Mouse (Mus musculus) forebrain, embryonic 10.5 days (tissue): ENCODE results near the gene Snx29. TPM values are rescaled to one million over a fixed set of nuclear protein-coding genes. Genes with fewer than 3 reads are reported as not detected.

Source experiments
- DNase-seq: peaks from one replicate; pipeline ENCODE4 v3.0.0-alpha.2; 2017; ENCODE audit warnings: low spot score; ENCODE audit errors: extremely low spot score
- H3K27ac ChIP-seq: fragments of 300-500 bp; sonication (generic); 2 replicates; pipeline ENCODE4 v1.5.1; 2016; ENCODE audit warnings: mild to moderate bottlenecking
- H3K27me3 ChIP-seq: fragments of 300-500 bp; sonication (generic); 2 replicates; pipeline ENCODE4 v1.6.1; 2016; ENCODE audit warnings: mild to moderate bottlenecking; ENCODE audit not compliant: poor library complexity, severe bottlenecking
- H3K36me3 ChIP-seq: fragments of 300-500 bp; sonication (generic); replicated peaks from 2 replicates; pipeline ENCODE4 v1.6.1; 2016; ENCODE audit warnings: mild to moderate bottlenecking, moderate library complexity
- H3K4me1 ChIP-seq: fragments of 300-500 bp; sonication (generic); 2 replicates; pipeline ENCODE4 v1.6.1; 2016
- H3K4me3 ChIP-seq: fragments of 300-500 bp; sonication (generic); 2 replicates; pipeline ENCODE4 v1.5.1; 2016; ENCODE audit warnings: mild to moderate bottlenecking, moderate library complexity
- H3K9me3 ChIP-seq: fragments of 300-500 bp; sonication (generic); 2 replicates; pipeline ENCODE4 v1.6.1; 2016; ENCODE audit warnings: mild to moderate bottlenecking, moderate library complexity
- WGBS: fragments of 180-500 bp; shearing (Covaris S2); methylation state at CpG from one replicate; pipeline ENCODE4 v1.1.7; 2016; 5-methylcytosine and 5-hydroxymethylcytosine counted together
- polyA plus RNA-seq: library from polyadenylated mRNA; unstranded; fragments of >200 nt; fragmentation: Nextera tagmentation; extraction: Ambion mirVana; gene quantifications from 2 replicates; pipeline ENCODE4 v1.2.1, GENCODE M21; 2016

The Snx29 gene
- polyA plus RNA-seq, 1 experiment from 2014 or later: 9.8 TPM

GRCm38 (mm10) chr16:11526104-11526786 lies 203.5 kb downstream of the Snx29 start:
- peaks cover 8% of the 10 kb centered on the region for H3K4me1 ChIP-seq
- no peak overlapping the region for H3K27ac ChIP-seq
- H3K9me3 ChIP-seq: no peaks in the 10 kb centered on the region
- H3K4me3 ChIP-seq: no peak overlapping the region
- H3K36me3 ChIP-seq: no peaks in the 10 kb centered on the region
- no peak for DNase-seq
- H3K27me3 ChIP-seq: no peaks in the 10 kb centered on the region
- WGBS: 84% methylated on average over 10 of the region's 10 CpGs

- H3K4me3 ChIP-seq: no peak overlapping the region
- no peak overlapping the region for H3K27ac ChIP-seq
- no peak for DNase-seq
- no peaks in the 10 kb centered on the region for H3K27me3 ChIP-seq
- no peaks in the 10 kb centered on the region for H3K9me3 ChIP-seq
- H3K4me1 ChIP-seq: peaks cover 8% of the 10 kb centered on the region
- no peaks in the 10 kb centered on the region for H3K36me3 ChIP-seq
- 93% methylated on average over 10 of the region's 10 CpGs for WGBS
Measured at GRCm38 (mm10) chr16:11526996-11527395, 204.3 kb downstream of the Snx29 start.

GRCm38 (mm10) chr16:11530466-11531194 lies 207.9 kb downstream of the Snx29 start:
- H3K36me3 ChIP-seq: no peaks in the 10 kb centered on the region
- peaks cover 12% of the 10 kb centered on the region for H3K4me1 ChIP-seq
- H3K27me3 ChIP-seq: no peaks in the 10 kb centered on the region
- H3K9me3 ChIP-seq: no peaks in the 10 kb centered on the region
- 53% methylated on average over 13 of the region's 13 CpGs for WGBS
- DNase-seq: no peak
- no peak overlapping the region for H3K4me3 ChIP-seq
- H3K27ac ChIP-seq: no peak overlapping the region

GRCm38 (mm10) chr16:11531441-11531840 lies 208.7 kb downstream of the Snx29 start:
- DNase-seq: no peak
- WGBS: 92% methylated on average over 7 of the region's 7 CpGs
- no peak overlapping the region for H3K4me3 ChIP-seq

GRCm38 (mm10) chr16:11532592-11532991 lies 209.9 kb downstream of the Snx29 start:
- Histone ChIP-seq H3K4me1 (peaks cover 21% of the 10 kb centered on the region), H3K9me3 (no peaks in the 10 kb centered on the region), H3K27ac (no peak overlapping the region), H3K27me3 (no peaks in the 10 kb centered on the region), H3K4me3 (no peak overlapping the region), H3K36me3 (no peaks in the 10 kb centered on the region)
- WGBS: 76% methylated on average over 8 of the region's 8 CpGs
- no peak for DNase-seq

More at GRCm38 (mm10) chr16:11531441-11531840, 208.7 kb downstream of the Snx29 start:
- Histone ChIP-seq H3K27me3 (no peaks in the 10 kb centered on the region), H3K36me3 (no peaks in the 10 kb centered on the region), H3K4me1 (peaks cover 15% of the 10 kb centered on the region), H3K27ac (no peak overlapping the region), H3K9me3 (no peaks in the 10 kb centered on the region)

GRCm38 (mm10) chr16:11533441-11533840 lies 210.7 kb downstream of the Snx29 start:
- no peaks in the 10 kb centered on the region for H3K9me3 ChIP-seq
- no peaks in the 10 kb centered on the region for H3K27me3 ChIP-seq
- 76% methylated on average over 3 of the region's 3 CpGs for WGBS
- DNase-seq: no peak
- H3K36me3 ChIP-seq: no peaks in the 10 kb centered on the region
- H3K4me3 ChIP-seq: no peak overlapping the region
- peaks cover 30% of the 10 kb centered on the region for H3K4me1 ChIP-seq
- H3K27ac ChIP-seq: no peak overlapping the region

GRCm38 (mm10) chr16:11537663-11538062 lies 215.0 kb downstream of the Snx29 start:
- Histone ChIP-seq H3K36me3 (no peaks in the 10 kb centered on the region), H3K4me3 (no peak overlapping the region), H3K9me3 (no peaks in the 10 kb centered on the region), H3K27ac (peak overlapping the region; percentile 60; the same call in 1 of the 2 replicates), H3K4me1 (peaks cover 24% of the 10 kb centered on the region), H3K27me3 (no peaks in the 10 kb centered on the region)
- no peak for DNase-seq
- 58% methylated on average over 5 of the region's 5 CpGs for WGBS

GRCm38 (mm10) chr16:11538191-11538590 lies 215.5 kb downstream of the Snx29 start:
- Histone ChIP-seq H3K27me3 (no peaks in the 10 kb centered on the region), H3K9me3 (no peaks in the 10 kb centered on the region), H3K4me3 (no peak overlapping the region), H3K36me3 (no peaks in the 10 kb centered on the region), H3K27ac (no peak overlapping the region), H3K4me1 (peaks cover 23% of the 10 kb centered on the region)
- 50% methylated on average over 3 of the region's 3 CpGs for WGBS
- peak; percentile 22 for DNase-seq

GRCm38 (mm10) chr16:11540961-11541360 lies 218.3 kb downstream of the Snx29 start:
- no peak overlapping the region for H3K4me3 ChIP-seq
- no peaks in the 10 kb centered on the region for H3K36me3 ChIP-seq
- H3K27me3 ChIP-seq: no peaks in the 10 kb centered on the region
- H3K9me3 ChIP-seq: no peaks in the 10 kb centered on the region
- DNase-seq: no peak
- H3K27ac ChIP-seq: no peak overlapping the region
- H3K4me1 ChIP-seq: peaks cover 23% of the 10 kb centered on the region

- peaks cover 19% of the 10 kb centered on the region for H3K4me1 ChIP-seq
- H3K9me3 ChIP-seq: no peaks in the 10 kb centered on the region
- no peak for DNase-seq
- H3K36me3 ChIP-seq: no peaks in the 10 kb centered on the region
- no peak overlapping the region for H3K27ac ChIP-seq
- no peaks in the 10 kb centered on the region for H3K27me3 ChIP-seq
- no peak overlapping the region for H3K4me3 ChIP-seq
- 93% methylated on average over 7 of the region's 7 CpGs for WGBS
Measured at GRCm38 (mm10) chr16:11541769-11542168, 219.1 kb downstream of the Snx29 start.

- no peaks in the 10 kb centered on the region for H3K9me3 ChIP-seq
- no peak overlapping the region for H3K27ac ChIP-seq
- 93% methylated on average over 8 of the region's 8 CpGs for WGBS
- no peaks in the 10 kb centered on the region for H3K4me1 ChIP-seq
- H3K27me3 ChIP-seq: no peaks in the 10 kb centered on the region
- DNase-seq: no peak
- no peaks in the 10 kb centered on the region for H3K36me3 ChIP-seq
- H3K4me3 ChIP-seq: no peak overlapping the region
Measured at GRCm38 (mm10) chr16:11550043-11550725, 227.5 kb downstream of the Snx29 start.

- Histone ChIP-seq H3K27ac (no peak overlapping the region), H3K4me1 (no peaks in the 10 kb centered on the region), H3K4me3 (no peak overlapping the region), H3K9me3 (no peaks in the 10 kb centered on the region), H3K36me3 (no peaks in the 10 kb centered on the region), H3K27me3 (no peaks in the 10 kb centered on the region)
- no peak for DNase-seq
- 87% methylated on average over 2 of the region's 2 CpGs for WGBS
Measured at GRCm38 (mm10) chr16:11561714-11562113, 239.0 kb downstream of the Snx29 start.

- no peaks in the 10 kb centered on the region for H3K27me3 ChIP-seq
- H3K9me3 ChIP-seq: no peaks in the 10 kb centered on the region
- no peak for DNase-seq
- no peaks in the 10 kb centered on the region for H3K4me1 ChIP-seq
- WGBS: 79% methylated on average over 4 of the region's 4 CpGs
- H3K4me3 ChIP-seq: no peak overlapping the region
- no peaks in the 10 kb centered on the region for H3K36me3 ChIP-seq
- no peak overlapping the region for H3K27ac ChIP-seq
Measured at GRCm38 (mm10) chr16:11563846-11564245, 241.1 kb downstream of the Snx29 start.
